Mouse (Mus musculus) lung, postnatal 36 days (tissue): ENCODE data around the gene Spaca9.

ENCODE experiments used
- DNase-seq: peaks from one replicate; pipeline ENCODE4 v3.0.0; 2022; ENCODE audit warnings: mixed read lengths

The Spaca9 gene

DNA sequence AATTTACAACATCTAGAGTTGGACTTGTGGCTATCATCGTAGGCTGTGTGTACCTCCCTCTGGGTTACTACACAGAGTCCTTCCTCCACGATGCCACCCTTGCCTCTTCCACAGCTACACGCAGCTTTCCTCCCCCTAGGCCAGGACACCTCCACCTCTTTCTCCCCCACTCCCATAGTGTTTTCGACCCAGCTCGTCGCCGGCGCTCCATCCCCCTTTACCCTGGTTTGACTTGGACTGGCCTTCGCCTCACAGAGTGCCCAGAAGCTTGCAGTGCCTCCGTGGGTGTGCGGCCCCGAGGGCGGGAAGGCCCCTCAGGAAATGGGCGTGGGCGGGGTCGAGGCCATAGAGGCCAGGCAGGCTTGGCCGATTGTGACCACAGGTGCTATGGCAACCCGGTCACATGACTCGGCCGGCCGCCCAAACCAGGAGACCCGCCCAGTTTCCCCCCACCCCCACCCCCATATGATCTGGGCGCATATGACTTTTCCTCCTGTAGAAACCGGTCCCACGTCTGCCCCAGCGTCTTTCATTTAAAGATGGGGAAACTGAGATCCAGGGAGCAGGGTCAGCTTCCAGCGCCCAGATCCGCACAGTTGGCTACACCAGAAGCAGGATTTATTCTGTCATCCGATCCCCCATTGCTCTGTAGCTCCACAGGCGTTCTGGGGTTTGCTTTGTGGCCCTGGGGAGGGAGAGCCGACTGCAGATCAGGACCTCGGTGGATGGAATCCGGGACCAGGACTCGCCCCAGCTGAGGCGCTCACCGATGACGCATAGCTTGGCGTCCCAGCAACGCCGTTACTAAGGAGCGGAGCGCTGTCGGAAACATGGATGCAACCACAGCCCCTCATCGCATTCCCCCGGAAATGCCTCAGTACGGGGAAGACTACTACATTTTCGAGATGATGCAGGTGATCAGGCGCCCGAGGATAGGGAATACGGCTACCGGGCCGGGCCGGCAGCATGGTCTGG lies at the start of gene Spaca9, which contains the start of gene Ak8:
TSS of gene Spaca9 (minus strand) at position 367 of the 975 bp plus-strand sequence.
TSS of gene Ak8 (plus strand) at position 804 of the 975 bp plus-strand sequence.
- DNase-seq = peak; percentile 85

DNA sequence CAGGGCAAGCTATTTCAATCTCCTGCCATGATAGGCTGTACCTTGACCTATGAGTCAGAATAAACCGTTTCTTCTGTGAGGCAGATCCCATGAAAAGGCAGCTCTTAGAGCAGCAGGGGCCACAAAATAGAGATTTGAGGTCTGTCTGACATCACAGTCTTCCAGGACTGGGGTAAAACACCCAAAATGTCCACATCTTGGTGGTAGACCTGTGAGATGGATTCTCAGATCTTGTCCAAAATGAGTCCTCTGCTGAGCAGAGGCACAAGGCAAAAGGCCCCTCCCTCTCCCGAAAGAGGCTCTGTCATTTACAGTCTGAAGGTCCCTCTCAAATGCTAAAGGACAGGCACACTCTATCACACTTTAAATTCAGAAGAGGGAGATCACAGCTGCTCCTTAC lies 48.2 kb upstream of the Spaca9 start:
- DNase-seq = no peak

GRCm38 (mm10) chr2:28746682-28747332 lies 47.3 kb upstream of the Spaca9 start:
- DNase-seq = peak; percentile 80

DNA sequence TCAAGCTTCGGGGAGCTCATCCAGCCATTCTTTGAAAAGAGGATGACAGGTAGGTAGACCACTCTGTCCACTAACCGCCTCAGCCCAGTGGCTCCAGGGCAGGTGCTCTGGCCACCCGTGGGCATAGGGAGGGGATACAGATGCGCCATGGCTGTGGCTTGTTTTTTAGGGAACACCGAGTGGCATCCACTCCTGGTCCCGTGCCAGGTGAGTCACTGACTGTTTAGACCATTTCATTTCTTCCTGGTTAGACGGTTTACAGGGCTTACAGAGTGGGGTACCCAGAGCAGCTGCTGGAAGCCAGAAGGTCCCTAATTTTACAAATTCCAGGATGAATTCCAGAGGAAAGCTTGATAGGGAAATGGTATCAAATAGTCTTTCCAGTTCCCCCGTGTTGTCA lies 43.2 kb upstream of the Spaca9 start:
- DNase-seq = no peak

DNA sequence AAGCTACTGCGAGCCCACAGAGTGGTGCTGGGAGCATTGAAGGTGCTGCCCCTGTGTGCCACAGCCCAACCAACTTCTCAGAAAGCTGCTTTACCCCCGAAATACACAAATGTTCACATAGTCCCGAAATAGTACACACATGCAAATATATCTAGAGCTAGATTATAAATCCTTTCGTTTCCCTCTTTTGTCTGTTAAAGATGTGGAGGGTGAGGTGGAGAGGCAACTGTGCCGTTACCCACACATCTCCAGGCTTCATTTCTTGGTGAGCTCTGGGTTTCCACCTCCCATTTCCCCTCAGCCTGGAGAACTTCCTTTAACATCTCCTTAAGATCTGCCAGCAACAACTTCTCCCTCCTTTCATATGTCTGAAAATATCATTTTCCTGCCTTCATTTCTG lies 40.6 kb upstream of the Spaca9 start:
- no peak for DNase-seq

- DNase-seq = no peak
These were observed 37.6 kb upstream of the Spaca9 start for GRCm38 (mm10) chr2:28737112-28737511.

GRCm38 (mm10) chr2:28730676-28731075 lies 31.1 kb upstream of the Spaca9 start:
- DNase-seq = no peak

GRCm38 (mm10) chr2:28727786-28728404 lies 28.4 kb upstream of the Spaca9 start:
- DNase-seq = no peak

- peak; percentile 6 for DNase-seq
These were observed 24.4 kb upstream of the Spaca9 start for GRCm38 (mm10) chr2:28723912-28724311.

- DNase-seq = no peak
These were observed 22.9 kb upstream of the Spaca9 start for GRCm38 (mm10) chr2:28722419-28722818.

- DNase-seq = no peak
These were observed 13.5 kb upstream of the Spaca9 start for GRCm38 (mm10) chr2:28713036-28713435.

GRCm38 (mm10) chr2:28706787-28707186 lies 7.3 kb upstream of the Spaca9 start:
- peak; percentile 19 for DNase-seq

GRCm38 (mm10) chr2:28706106-28706636 lies 6.6 kb upstream of the Spaca9 start:
- no peak for DNase-seq

DNA sequence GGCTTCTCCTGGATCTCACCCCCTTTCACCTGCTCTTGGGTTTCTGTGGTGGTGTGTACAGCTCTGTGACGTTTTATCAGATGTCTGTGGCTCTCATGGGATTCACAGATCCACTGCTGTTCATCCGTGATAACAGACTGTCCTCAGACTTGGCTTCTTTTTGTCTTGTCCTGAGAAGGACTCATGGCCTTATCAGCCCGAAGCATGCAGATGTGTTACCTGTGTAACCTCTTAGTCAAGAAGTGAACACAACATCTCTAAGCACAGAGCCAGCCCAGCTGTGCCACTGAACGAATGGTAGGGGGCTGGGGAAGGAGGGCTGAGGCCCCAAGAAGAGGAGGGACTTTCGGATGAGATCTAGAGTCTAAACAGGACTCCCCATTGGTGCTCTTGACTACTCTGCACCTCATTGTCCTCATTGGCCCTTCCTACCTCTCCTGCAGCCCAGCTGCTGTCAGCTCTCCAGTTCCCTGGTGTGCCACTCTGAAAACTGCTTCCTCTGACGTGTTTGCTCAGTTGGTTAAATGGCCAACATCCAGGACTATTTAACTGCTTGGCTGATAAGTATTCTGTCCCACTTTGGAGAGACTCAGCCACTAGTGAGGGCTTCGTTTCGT lies 2.2 kb upstream of the Spaca9 start:
- no peak for DNase-seq

GRCm38 (mm10) chr2:28698566-28698965 lies 961 bp downstream of the Spaca9 start:
- DNase-seq = peak; percentile 31

- DNase-seq = no peak
These were observed 6.8 kb downstream of the Spaca9 start for GRCm38 (mm10) chr2:28692692-28693091.

GRCm38 (mm10) chr2:28688431-28688830 lies 11.1 kb downstream of the Spaca9 start:
- DNase-seq = peak; percentile 45

GRCm38 (mm10) chr2:28685895-28686294 lies 13.6 kb downstream of the Spaca9 start:
- no peak for DNase-seq

DNA sequence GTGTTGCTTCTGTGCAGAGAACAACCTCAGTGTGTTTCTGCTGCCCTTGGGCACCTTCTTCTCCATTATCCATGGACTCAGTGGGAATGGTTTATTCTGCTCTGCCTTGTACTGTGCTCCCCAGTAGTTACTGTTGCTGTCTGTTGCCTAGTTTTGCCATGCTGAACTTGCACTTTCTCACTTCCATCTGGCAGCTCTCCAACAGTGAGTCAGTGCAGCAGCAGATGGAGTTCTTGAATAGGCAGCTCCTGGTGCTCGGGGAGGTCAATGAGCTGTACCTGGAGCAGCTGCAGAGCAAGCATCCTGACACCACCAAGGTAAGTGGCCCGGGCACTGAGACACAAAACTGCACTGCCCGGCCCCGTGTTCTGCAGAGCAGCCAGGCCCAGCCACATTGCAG lies 17.8 kb downstream of the Spaca9 start:
- peak; percentile 41 for DNase-seq

GRCm38 (mm10) chr2:28680710-28681109 lies 18.8 kb downstream of the Spaca9 start:
- DNase-seq = peak; percentile 49

DNA sequence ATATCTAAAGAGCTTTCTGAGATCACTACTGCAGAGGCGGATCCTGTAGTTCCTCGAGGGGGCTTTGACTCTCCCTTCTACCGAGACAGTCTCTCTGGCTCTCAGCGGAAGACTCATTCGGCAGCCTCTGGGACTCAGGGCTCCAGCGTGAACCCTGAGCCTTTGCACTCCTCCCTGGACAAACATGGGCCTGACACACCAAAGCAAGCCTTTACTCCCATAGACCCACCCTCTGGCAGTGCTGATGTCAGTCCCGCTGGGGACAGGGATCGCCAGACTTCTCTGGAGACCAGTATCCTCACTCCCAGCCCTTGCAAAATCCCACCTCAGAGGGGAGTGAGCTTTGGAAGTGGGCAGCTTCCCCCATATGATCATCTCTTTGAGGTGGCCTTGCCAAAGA lies 23.5 kb downstream of the Spaca9 start:
- DNase-seq = no peak

GRCm38 (mm10) chr2:28671438-28671837 lies 28.1 kb downstream of the Spaca9 start:
- DNase-seq = no peak

DNA sequence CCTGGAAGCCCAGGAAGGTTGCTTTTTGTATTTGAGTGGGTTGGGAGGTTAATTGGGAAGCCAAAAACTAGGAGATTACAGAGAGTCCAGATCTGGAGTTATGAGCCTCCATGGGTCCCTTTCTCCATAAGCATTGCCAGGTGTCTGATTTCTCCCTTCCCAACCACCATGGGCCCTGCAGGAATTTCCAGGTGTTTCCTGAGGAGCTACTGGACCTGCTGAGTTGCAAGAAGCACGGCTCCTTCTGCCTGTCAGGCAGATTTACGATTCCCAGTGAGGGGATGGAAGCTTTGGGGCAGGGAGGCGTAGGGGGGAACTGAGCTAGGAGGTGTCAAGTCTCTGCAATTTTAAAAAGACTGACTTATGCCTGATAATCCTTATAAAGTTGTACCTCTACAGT lies 33.7 kb downstream of the Spaca9 start:
- DNase-seq = no peak
